Mouse (Mus musculus) c-Kit-positive CD71-positive TER-119-positive erythroid progenitor cells, embryonic 14.5 days (primary cell): ENCODE data around the gene Tmem94.
A peak's percentile ranks its signal among the peaks of the same experiment; 100 is the strongest.
"Not testable (repeated sequence)": the region's sequence is repeated elsewhere in the genome, so short reads cannot be mapped to it uniquely, and the experiment has no call there.

ENCODE experiments used
- DNase-seq: peaks from one replicate; pipeline ENCODE4 v3.0.0-alpha.2; 2013; ENCODE audit warnings: low spot score

Gene Tmem94

DNA sequence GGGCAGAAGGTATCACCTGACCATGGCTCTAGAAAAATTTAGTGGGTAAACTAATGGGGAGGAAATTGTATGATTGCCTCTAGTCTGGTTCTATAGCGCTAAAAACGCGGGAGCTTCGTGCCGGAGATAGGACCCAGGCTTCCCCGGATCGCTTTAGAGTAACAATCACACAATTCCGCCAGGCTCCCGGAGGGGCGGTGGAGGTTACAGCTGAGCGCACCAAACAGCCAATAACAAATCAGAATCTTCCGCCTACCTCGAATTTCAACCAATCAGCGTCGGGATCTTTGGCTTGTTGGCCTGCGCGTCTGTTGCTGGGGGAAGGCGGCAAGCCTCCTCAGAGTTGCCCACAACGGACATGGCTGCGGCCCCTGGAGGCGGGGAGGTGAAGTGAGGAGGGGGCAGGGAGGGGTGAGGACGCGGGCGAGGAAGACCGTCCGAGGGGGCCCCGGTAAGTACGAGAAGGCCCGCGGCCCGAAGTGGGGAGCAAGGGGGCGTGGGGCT is at the start of gene Tmem94:
TSS of gene Tmem94 (plus strand) at position 331 of the 504 bp plus-strand sequence.
- peak; percentile 100 for DNase-seq

DNA sequence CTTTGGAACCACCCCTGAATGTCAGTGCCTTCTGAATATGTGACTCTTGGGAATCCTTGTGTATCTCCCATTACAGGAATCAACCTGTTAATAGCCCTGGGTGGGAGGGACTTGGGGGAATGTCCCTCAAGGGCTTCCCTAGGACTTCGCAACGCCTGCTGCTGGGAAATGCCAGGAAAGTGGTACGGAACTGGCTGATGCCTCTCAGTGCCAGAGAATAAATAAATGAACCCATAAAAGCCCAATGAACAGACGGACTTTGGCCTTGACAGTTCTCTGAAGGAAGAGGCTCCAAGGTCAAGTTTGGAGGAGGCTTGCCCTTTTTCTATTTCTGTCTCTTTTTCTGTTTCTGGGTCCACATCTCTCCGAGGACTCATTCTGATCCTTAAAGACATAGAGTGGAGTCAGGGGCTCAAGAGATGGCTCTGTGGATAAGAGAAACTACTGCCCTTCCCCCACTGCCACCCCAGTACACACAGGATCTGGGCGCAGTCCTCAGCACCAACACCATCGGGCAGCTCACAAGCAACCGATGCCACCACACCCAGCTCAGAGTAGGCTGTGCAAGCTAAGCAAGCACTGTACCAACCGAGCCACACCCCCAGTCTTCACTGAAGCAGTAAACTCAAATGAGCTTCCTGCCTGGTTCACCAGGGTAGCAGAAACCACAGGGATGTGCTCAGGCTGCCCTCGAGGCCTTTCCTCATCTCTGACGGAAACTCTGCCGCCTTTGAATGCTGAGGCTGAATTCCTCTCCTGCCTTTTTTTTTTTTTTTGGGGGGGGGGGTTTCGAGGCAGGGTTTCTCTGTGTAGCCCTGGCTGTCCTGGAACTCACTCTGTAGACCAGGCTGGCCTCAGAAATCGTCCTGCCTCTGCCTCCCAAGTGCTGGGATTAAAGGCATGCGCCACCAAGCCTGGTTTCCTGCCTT is 48.6 kb upstream of the Tmem94 start:
- DNase-seq = no peak

DNA sequence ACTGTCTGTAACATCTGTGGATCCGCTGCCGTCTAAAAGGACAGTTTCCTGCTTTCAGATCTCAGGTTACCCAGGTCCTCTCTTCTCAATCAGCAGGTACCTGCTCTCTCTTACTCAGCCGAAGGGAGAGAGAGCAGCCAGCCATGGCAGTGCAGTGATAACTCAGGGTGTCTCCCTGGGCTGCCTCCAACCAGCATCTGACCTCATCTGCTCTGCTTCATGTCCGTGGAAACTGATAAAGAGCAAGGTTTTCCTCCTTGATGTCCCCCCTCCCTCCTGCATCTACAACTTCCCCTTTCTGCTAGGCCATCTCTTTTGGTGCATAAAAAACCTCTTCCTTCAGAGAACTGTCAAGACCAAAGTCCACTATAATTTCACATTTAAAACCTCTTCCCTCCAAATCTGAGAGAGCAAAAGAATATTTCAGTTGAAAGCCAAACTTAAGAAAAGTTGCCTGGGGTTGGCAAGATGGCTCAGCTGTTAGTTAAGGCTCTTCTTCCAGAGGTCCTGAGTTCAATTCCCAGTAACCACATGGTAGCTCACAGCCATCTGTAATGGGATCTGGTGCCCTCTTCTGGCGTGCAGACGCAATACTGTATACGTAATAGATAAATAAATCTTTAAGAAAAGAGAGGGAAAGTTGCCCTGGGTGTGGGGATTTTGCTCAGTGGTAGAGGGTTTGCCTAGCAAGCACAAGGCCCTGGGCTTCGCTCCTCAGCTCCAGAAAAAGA is 47.4 kb upstream of the Tmem94 start:
- peak; percentile 57 for DNase-seq

GRCm38 (mm10) chr11:115722638-115723037 is 42.6 kb upstream of the Tmem94 start:
- DNase-seq = peak; percentile 77

DNA sequence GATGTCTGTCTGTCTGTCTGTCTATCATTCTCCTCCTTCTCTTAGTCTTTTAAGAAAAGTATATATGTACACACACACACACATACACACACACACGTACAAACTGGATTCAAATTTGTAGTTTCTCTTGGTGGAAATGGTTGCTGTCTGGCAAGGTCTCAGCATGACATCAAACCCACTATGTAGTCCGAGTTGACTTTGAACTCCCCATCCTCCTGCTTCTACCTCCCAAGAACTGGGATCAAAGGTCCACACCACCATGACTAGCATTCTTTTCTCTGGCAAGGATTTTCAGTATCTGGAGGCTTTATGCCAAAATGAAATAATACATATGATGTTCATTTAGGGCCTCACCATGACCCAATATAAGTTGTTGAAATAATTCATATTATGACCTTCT is 42.0 kb upstream of the Tmem94 start:
- no peak for DNase-seq

DNA sequence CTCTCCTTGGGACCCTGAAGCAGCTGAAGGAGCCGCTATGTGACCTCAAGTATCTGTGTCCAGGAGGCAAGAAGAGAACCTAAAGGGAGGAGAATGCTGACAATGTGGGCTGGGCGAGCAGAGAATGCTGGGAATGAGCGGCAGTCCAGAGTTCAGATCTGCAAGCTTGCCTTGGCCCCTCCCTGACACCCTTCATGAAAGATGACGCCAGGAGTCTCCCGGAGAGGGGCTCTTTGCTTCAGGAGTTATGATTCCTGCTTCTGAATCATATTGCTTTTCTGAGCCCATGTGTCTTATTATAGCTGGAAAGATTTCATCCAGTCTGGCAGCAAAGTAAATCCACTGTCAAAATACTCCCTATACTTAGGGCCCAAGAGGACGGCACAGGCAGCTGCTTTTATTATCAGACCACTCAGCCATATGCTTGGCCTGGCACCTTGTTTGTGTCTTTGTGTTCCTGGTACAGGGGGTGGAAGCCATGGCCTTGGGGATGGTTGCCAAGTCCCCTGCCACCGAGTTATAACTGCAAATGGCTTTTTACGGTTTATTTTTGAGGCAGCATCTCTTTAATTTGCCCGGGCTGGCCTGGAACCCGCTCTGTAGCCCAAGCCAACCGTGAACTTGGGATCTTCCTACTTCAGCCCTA is 31.1 kb upstream of the Tmem94 start:
- no peak for DNase-seq

DNA sequence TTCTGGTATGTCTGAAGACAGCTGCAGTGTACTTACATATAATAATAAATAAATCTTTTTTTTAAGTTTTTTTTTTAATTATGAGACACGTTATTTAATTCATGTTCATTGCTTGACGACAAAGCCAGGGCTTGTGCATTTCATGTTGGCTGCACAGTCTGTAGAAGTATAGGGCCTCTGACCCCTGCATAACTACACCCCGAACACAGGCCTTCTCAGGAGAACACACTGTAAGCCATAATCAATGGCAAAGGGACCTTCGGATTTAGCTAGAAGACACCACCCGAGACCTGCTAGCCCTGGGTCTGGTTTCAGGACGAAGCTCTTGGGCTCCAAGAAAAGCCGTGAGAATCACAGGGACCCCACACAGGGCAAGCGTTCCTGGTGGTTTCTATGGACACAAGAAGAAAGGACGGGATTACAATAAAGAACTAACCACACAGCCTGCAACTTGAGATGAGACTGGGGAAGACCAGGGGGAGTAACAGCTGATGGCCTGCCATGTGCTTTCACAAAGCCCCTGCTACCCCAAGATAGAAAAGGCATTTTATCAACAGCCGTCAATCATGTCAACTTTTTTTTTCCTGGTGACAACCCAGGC is 27.5 kb upstream of the Tmem94 start:
- no peak for DNase-seq

DNA sequence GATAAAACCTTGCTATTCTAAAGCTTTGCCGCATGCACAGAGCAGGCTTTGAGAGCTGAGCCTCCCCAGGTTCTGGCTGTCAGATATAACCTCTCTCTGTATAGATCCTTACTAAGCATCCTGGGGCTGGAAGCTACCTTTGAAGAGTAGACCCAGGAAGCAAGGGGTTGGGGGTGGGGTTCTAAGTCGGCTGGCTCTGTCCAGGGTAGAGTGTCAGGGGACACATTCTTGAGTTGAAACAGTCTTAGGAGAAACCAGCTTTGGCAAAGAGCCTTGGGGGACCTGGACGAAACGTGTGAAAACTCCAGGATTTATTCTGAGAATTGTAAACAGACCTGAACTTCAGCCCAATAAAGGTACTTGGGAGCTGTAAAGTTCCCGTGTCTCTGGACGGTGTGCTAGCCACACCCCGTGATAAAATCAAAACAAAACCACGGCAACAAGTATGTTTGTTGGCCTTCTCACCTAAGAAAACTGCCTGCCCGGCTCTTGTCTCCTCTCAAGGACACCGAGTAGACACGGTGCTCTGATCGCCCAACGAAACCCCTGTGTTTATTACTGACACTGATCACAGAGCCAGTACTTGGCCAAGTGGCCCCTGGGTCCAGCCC is 26.9 kb upstream of the Tmem94 start:
- DNase-seq = no peak

- no peak for DNase-seq
These were observed 24.2 kb upstream of the Tmem94 start for GRCm38 (mm10) chr11:115741070-115741469.

DNA sequence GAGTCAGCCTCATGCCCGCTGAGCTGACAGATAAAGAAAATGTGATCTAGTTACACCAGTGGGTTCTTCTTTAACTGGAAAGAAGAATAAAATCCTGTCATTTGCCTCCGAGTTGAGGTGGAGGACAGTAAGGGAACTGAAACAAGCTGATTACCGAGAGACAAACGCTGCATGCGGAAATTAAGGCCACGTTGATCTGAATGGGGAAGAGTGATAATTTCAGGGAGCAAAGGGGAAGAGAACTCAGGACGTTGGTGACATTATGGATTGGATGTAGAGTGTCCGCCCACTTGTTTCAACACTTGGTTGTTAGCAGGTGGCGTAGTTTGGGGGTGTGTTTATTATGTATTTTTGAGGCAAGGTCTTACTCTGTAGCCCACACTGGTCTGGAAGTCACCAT is 22.3 kb upstream of the Tmem94 start:
- DNase-seq = no peak

DNA sequence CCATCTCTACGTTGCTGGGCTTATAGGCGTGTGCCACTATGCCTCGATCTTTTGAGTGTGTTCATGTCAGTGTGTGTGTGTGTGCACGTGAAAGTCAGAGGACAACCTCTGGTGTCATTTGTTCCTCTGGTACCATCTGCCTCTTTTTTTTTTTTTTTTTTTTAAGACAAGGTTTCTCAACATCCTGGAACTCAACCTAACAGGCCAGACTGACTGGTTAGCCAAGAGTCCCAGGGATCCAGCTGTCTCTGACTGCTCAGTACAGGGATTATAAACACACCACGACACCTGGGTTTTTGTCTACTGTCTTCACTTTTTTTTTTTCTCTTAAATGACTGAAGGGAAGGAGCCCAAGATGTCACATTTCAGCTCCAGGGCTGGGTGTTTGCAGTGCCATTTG is 20.8 kb upstream of the Tmem94 start:
- DNase-seq = no peak

- no peak for DNase-seq
These were observed 19.1 kb upstream of the Tmem94 start for GRCm38 (mm10) chr11:115746109-115746508.

DNA sequence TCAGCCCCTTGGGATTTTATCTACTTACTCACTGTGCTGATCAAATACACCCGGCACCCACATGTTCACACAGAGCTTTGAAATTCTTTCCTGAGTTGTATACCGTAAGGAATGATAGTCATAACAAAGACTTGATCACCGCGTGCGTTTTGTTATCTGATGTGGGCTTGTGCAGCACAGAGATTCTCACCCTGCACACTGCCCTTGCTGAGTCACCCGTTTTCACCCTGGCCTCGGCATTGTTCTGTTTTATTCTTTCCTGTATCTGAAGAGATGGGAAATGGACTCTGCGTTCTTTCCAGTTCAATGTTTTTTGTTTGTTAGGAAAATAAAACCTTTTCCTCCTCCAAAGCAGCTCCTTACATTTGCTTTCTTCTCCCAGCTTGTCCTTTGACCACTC is 18.5 kb upstream of the Tmem94 start:
- no peak for DNase-seq

DNA sequence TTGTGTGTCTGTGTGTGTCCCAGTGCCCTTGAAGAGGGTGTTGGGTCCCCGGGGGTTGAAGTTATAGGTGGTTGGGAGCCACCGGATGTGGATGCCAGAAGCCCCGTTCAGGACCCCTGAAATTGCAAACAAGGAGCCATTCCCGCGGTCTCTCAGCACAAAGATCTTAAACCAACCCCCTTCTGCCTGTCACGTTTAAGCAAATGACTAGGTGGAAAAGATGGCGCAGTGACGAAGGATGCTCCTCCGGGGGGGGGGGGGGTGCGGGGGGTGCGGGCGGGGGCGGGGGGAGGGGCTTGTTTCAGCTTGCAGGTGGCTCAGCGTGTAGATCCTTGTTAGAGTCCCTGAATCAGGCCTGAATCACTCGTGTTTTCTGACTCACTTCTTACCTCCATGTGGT is 17.9 kb upstream of the Tmem94 start:
- no peak for DNase-seq

DNA sequence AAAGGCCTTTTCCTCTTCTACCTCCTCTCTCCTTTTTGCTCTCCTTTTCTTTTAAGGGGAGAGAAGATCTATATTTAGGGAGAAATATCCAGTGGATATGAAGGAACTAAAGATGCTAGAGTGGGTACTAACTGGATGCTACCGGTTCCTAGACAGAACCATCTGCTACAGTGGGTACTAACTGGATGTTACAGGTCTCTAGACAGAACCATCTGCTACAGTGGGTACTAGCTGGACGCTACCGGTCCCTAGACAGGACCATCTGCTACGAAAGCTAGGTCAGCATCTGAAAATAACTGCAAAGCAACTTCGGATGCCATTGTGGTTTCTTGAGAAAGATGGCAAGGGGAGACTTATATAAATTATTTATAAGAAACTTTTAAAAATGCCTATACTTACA is 15.4 kb upstream of the Tmem94 start:
- no peak for DNase-seq

DNA sequence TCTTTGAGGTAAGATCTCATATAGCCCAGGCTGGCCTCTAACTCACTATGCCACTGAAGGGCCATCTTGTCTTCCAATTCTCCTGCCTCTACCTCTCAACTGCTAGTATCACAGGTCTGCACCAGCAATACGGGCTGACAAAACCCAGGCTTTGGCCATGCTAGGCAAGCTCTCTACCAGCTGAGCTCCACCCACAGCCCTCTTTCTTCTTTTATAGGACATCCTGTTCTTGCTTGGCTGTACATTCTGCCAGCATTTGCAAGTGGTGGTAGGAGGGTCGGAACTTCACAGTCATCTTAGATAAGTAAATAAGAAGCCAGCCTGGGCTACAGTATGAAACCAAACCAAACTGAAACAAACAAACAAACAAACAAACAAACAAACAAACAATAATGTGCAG is 13.5 kb upstream of the Tmem94 start:
- DNase-seq = no peak

DNA sequence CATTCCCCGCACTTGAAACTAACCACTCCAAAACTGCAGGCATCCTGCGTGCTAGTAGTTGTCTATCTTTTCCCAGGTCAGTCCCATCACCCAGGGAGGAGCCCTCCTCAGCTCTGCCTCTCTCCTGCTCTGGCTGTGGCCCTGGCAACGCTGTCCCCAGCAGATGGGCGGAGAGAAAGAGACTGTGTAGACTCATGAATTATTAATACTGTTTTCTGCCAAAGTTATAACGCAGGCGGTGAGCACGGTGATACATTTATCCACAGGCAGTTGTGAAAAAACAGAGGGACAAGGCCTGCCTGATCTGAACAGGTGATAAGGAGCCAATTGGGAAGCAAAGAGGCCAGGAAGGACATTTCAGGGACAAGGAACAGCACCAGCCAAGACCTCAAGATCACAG is 12.6 kb upstream of the Tmem94 start:
- no peak for DNase-seq

DNA sequence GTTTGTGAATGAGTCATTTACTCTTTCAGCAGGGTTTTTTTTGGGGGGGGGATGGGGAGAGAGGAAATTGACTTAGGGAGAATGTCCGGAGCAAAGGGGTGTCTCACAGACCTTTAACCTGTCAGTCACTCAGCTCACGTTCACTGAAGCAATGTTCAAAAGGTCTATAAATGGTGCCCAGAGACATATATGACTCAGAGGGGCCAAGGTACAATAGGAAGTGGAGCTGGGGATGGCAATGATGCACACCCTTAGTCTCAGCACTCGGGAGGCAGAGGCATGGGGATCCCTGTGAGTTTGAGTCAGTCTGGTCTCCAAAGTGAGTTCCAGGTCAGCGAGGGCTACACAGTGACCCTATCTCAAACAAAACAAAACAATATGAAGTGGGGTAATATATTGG is 11.7 kb upstream of the Tmem94 start:
- DNase-seq = no peak

DNA sequence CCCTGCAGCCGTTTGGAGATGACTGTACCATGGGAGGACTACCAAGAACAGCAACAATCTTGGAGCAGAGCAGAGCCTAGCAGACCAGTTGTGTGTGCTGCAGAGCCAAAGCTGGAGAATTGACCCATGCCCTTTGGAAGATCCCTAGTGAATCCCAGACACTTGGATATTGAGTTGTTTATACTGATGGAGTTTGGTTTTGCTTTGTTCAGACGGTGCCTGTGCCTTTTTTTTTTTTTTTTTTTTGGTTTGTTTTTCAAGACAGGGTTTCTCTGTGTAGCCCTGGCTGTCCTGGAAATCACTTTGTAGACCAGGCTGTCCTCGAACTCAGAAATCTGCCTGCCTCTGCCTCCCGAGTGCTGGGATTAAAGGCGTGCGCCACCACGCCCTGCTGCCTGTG is 3.1 kb upstream of the Tmem94 start:
- DNase-seq = not testable (repeated sequence)

DNA sequence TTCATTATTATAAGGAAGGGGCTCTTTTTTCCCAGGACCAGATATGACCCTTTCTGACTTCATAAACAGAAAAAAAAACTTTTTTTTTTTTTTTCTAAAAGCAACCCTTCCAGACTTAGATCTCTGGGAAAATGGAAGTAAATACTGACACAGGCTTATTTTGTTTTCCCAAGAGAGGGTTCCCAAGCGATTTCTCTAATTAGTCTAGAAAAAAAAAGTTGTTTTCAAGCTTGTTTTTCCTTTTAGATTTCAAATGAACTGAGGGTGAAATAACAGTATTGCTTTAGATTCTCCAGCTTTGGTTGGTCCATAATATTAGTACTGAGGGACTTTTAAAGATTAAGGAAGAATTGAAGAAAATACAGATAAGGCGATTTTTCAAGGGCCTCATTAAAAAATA is 535 bp upstream of the Tmem94 start:
- no peak for DNase-seq

- peak; percentile 47 for DNase-seq
These were observed 441 bp downstream of the Tmem94 start for GRCm38 (mm10) chr11:115765607-115766141.
